Mouse (Mus musculus) limb, embryonic 11.5 days (tissue): ENCODE results near the gene Dync1h1. TPM values are rescaled to one million over a fixed set of nuclear protein-coding genes. Genes with fewer than 3 reads are reported as not detected.

Experiments used
- ATAC-seq: fragments of 200-750 bp; cut with Nextera tagmentation; 2 replicates; pipeline ENCODE4 v1.8.0; 2017; ENCODE audit warnings: low read depth; ENCODE audit not compliant: insufficient number of reproducible peaks, low FRiP score, low TSS enrichment
- DNase-seq: peaks from one replicate; pipeline ENCODE4 v3.0.0-alpha.2; 2015; ENCODE audit warnings: low spot score
- H3K27ac ChIP-seq: fragments of 300-500 bp; sonication (generic); replicated peaks from 2 replicates; pipeline ENCODE4 v1.5.1; 2014; ENCODE audit warnings: low read depth, mild to moderate bottlenecking, low read length
- H3K27me3 ChIP-seq: fragments of 300-500 bp; sonication (generic); 2 replicates; pipeline ENCODE4 v1.6.1; 2014; ENCODE audit warnings: mild to moderate bottlenecking, low read length, mixed read lengths; ENCODE audit not compliant: control insufficient read depth, insufficient read depth
- H3K36me3 ChIP-seq: fragments of 300-500 bp; sonication (generic); 2 replicates; pipeline ENCODE4 v1.6.1; 2014; ENCODE audit warnings: mild to moderate bottlenecking, low read length, moderate library complexity, mixed read lengths; ENCODE audit not compliant: control insufficient read depth, insufficient read depth
- H3K4me1 ChIP-seq: fragments of 300-500 bp; sonication (generic); 2 replicates; pipeline ENCODE4 v1.6.1; 2014; ENCODE audit warnings: low read length, mixed read lengths; ENCODE audit not compliant: control insufficient read depth, insufficient read depth
- H3K4me2 ChIP-seq: fragments of 300-500 bp; sonication (generic); 2 replicates; pipeline ENCODE4 v1.6.1; 2014; ENCODE audit warnings: low read depth, mild to moderate bottlenecking, moderate library complexity; ENCODE audit not compliant: severe bottlenecking
- H3K4me3 ChIP-seq: fragments of 300-500 bp; sonication (generic); 2 replicates; pipeline ENCODE4 v1.5.1; 2014; ENCODE audit warnings: low read depth, low read length
- H3K9ac ChIP-seq: fragments of 300-500 bp; sonication (generic); 2 replicates; pipeline ENCODE4 v1.6.1; 2014; ENCODE audit warnings: mild to moderate bottlenecking, low read length
- H3K9me3 ChIP-seq: fragments of 300-500 bp; sonication (generic); 2 replicates; pipeline ENCODE4 v1.6.1; 2016; ENCODE audit warnings: low read length; ENCODE audit not compliant: control insufficient read depth
- WGBS: fragments of 180-500 bp; shearing (Covaris S2); extraction: QIAGEN DNeasy Blood & Tissue Kit; methylation state at CpG from one replicate; pipeline ENCODE4 v1.1.7; 2014; 5-methylcytosine and 5-hydroxymethylcytosine counted together
- polyA plus RNA-seq: library from polyadenylated mRNA; unstranded; fragments of >200 nt; fragmentation: Nextera tagmentation; extraction: Ambion mirVana; gene quantifications from 2 replicates; pipeline ENCODE4 v1.2.1, GENCODE M21; 2014

Gene Dync1h1
- 67.7 and 70.2 TPM in 2 replicates for polyA plus RNA-seq

GRCm38 (mm10) chr12:110601241-110602218 lies at the start of gene Dync1h1:
TSS of gene Dync1h1 (plus strand) at chr12:110601452.
- Histone ChIP-seq H3K27ac (peak within 1 kb of the TSS; percentile 92), H3K36me3 (no peaks in the 10 kb centered on the region; the same call in 1 of the 2 replicates), H3K4me1 (peaks cover 9% of the 10 kb centered on the region), H3K9ac (peak within 1 kb of the TSS; percentile 95), H3K4me3 (peak within 1 kb of the TSS; percentile 98), H3K27me3 (no peaks in the 10 kb centered on the region), H3K9me3 (no peaks in the 10 kb centered on the region), H3K4me2 (peak within 1 kb of the TSS; percentile 93)
- peak; percentile 95 for DNase-seq
- WGBS, result under 1% methylated on average over 97 of the region's 105 CpGs
- ATAC-seq, result peak; percentile 92

- no peak overlapping the region for H3K4me3 ChIP-seq
- ATAC-seq (no peak), DNase-seq (no peak)
- H3K27me3 ChIP-seq, result no peaks in the 10 kb centered on the region
- no peaks in the 10 kb centered on the region for H3K9me3 ChIP-seq
- no peaks in the 10 kb centered on the region for H3K4me1 ChIP-seq
- H3K9ac ChIP-seq, result no peak overlapping the region
- 90% methylated on average over 13 of the region's 13 CpGs for WGBS
- H3K27ac ChIP-seq, result no peak overlapping the region
- no peak overlapping the region for H3K4me2 ChIP-seq
- H3K36me3 ChIP-seq, result peaks cover 25% of the 10 kb centered on the region
These were observed 49.1 kb upstream of the Dync1h1 start for GRCm38 (mm10) chr12:110552113-110552512.

- H3K9ac ChIP-seq, result no peak overlapping the region
- no peaks in the 10 kb centered on the region for H3K27me3 ChIP-seq
- H3K27ac ChIP-seq, result no peak overlapping the region
- DNase-seq (no peak), ATAC-seq (no peak)
- peaks cover 23% of the 10 kb centered on the region for H3K36me3 ChIP-seq
- no peaks in the 10 kb centered on the region for H3K4me1 ChIP-seq
- H3K4me2 ChIP-seq, result no peak overlapping the region
- H3K4me3 ChIP-seq, result no peak overlapping the region
- 95% methylated on average over 5 of the region's 5 CpGs for WGBS
- no peaks in the 10 kb centered on the region for H3K9me3 ChIP-seq
These were observed 47.9 kb upstream of the Dync1h1 start for GRCm38 (mm10) chr12:110553362-110553761.

- H3K27ac ChIP-seq, result no peak overlapping the region
- no peaks in the 10 kb centered on the region for H3K9me3 ChIP-seq
- DNase-seq (no peak), ATAC-seq (no peak)
- H3K27me3 ChIP-seq, result no peaks in the 10 kb centered on the region
- no peak overlapping the region for H3K9ac ChIP-seq
- H3K4me1 ChIP-seq, result no peaks in the 10 kb centered on the region
- peaks cover 19% of the 10 kb centered on the region; the same call in 1 of the 2 replicates for H3K36me3 ChIP-seq
- 92% methylated on average over 21 of the region's 21 CpGs for WGBS
- H3K4me2 ChIP-seq, result no peak overlapping the region
- no peak overlapping the region for H3K4me3 ChIP-seq
These were observed 45.6 kb upstream of the Dync1h1 start for GRCm38 (mm10) chr12:110555536-110556240.

GRCm38 (mm10) chr12:110556861-110557628 lies 44.2 kb upstream of the Dync1h1 start:
- 87% methylated on average over 18 of the region's 18 CpGs for WGBS
- H3K27me3 ChIP-seq, result no peaks in the 10 kb centered on the region
- H3K4me3 ChIP-seq, result no peak overlapping the region
- H3K27ac ChIP-seq, result no peak overlapping the region
- H3K9ac ChIP-seq, result no peak overlapping the region
- no peaks in the 10 kb centered on the region for H3K9me3 ChIP-seq
- H3K36me3 ChIP-seq, result peaks cover 21% of the 10 kb centered on the region; the same call in 1 of the 2 replicates
- DNase-seq, result no peak
- ATAC-seq, result no peak
- no peaks in the 10 kb centered on the region for H3K4me1 ChIP-seq
- no peak overlapping the region for H3K4me2 ChIP-seq

GRCm38 (mm10) chr12:110558175-110558574 lies 43.1 kb upstream of the Dync1h1 start:
- Histone ChIP-seq H3K4me2 (no peak overlapping the region), H3K4me3 (no peak overlapping the region), H3K9me3 (no peaks in the 10 kb centered on the region), H3K4me1 (no peaks in the 10 kb centered on the region), H3K9ac (no peak overlapping the region), H3K27me3 (no peaks in the 10 kb centered on the region), H3K27ac (no peak overlapping the region), H3K36me3 (peaks cover 20% of the 10 kb centered on the region)
- WGBS, result 97% methylated on average over 7 of the region's 7 CpGs
- DNase-seq (no peak), ATAC-seq (no peak)

GRCm38 (mm10) chr12:110563383-110563782 lies 37.9 kb upstream of the Dync1h1 start:
- WGBS, result 95% methylated on average over 11 of the region's 11 CpGs
- no peaks in the 10 kb centered on the region for H3K4me1 ChIP-seq
- peaks cover 16% of the 10 kb centered on the region for H3K36me3 ChIP-seq
- H3K9me3 ChIP-seq, result no peaks in the 10 kb centered on the region
- no peak for ATAC-seq
- no peaks in the 10 kb centered on the region for H3K27me3 ChIP-seq
- no peak overlapping the region for H3K27ac ChIP-seq
- H3K4me3 ChIP-seq, result no peak overlapping the region
- H3K9ac ChIP-seq, result no peak overlapping the region
- no peak overlapping the region for H3K4me2 ChIP-seq
- DNase-seq, result no peak

GRCm38 (mm10) chr12:110564848-110565247 lies 36.4 kb upstream of the Dync1h1 start:
- DNase-seq (no peak), ATAC-seq (no peak)
- H3K4me2 ChIP-seq, result no peak overlapping the region
- no peaks in the 10 kb centered on the region for H3K4me1 ChIP-seq
- H3K4me3 ChIP-seq, result no peak overlapping the region
- H3K36me3 ChIP-seq, result peaks cover 17% of the 10 kb centered on the region
- no peak overlapping the region for H3K27ac ChIP-seq
- H3K27me3 ChIP-seq, result no peaks in the 10 kb centered on the region
- 91% methylated on average over 11 of the region's 11 CpGs for WGBS
- no peaks in the 10 kb centered on the region for H3K9me3 ChIP-seq
- no peak overlapping the region for H3K9ac ChIP-seq
